Mouse (Mus musculus): ENCODE measurements around the gene Nedd9.

GRCm38 (mm10) chr13:41324631-41325030 is 162.5 kb downstream of the Nedd9 start:
- TF ChIP-seq CTCF (conservative IDR thresholded peaks at IDR 0.05; ENCODE audit: insufficient read depth, insufficient read length, low read depth, low read length) (no peak), POLR2A (IDR thresholded peaks at IDR 0.05; ENCODE audit: low read depth, low read length) (no peak)

Data from kidney, adult 2 months (tissue).